Mouse (Mus musculus) fat pad, adult 2 months (tissue): ENCODE measurements around the gene Rreb1.

Experiments
- DNase-seq: peaks from one replicate; pipeline ENCODE4 v3.0.0-alpha.2; 2011; ENCODE audit warnings: low read depth, low spot score; ENCODE audit errors: extremely low read depth

Gene Rreb1

DNA sequence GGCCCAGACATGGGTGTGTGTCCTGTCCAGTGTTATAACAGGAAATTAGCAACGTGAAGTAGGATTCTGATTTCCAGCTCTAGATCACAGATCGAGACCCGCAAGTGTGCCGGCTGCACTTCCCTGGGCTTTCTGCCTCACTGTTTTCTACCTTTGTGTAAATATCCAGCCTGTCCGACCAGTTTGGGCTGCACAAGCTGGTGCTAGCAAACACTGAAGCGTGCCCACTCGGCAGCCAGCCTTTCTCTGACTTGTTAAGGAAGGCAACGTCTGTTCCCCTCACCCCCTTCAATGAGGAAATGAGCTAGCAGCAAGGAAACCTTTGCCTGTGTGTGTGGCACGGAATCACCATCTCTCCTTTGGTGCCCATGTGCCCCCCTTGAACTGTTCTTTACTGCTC lies 129.9 kb downstream of the Rreb1 start:
- DNase-seq, result peak; percentile 78

DNA sequence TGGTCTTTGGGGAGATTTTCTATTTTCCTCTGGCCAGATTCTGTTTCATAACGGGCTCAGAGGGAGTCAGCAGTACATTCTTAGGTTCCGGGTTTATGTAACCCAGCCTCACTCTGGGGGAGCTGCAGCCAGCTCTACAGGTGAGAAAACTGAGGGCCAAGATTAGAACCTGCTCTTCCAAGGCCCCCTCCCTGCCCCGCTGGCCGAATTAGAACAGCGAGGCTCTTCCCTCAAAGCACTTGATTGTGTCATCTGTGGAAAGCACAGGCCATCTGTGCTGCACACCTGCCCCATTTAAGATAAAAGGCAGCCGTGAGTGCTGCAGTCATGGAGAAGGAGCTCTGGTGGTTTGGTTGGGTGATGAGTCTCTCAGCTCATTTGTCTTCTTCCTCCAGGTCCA lies 130.3 kb downstream of the Rreb1 start:
- no peak for DNase-seq

DNA sequence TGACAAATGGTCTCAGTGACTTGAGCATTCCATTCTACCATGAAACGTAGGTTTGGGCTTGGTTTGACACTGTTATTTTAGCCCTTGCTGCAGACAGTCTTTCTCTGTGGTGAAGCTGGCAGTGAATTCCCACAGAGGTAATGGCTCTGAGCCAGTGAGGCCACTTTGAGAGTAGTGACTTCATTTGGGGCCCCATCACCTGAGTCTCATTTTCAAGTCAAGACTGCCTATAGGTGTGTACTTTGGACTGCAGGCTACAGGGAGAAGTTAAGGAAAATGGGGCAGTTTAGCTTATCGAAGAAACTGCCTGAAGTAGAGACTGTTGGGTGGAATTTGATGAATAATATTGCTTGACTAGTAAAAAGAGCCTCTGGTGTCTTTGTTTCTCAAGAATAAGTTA lies 131.0 kb downstream of the Rreb1 start:
- DNase-seq, result no peak

DNA sequence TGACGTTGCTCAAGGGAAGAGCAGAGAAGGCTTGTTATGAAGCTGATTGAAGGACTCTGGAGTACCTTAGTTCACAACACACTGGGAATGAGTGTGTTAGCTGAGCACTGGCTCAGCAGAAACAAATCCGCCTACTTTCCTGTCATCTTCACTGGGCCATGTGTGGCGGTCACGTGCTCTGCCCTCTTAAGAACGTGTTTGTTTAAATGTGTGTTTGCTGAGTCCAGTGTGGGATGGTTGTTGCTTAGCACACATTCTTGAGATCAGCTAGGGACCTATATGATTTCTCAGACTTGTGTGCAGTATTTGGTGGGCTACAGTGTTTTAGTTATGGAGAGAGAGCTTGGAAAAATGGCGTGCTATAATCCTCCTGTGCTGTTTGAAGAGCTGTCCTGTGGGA lies 133.8 kb downstream of the Rreb1 start:
- no peak for DNase-seq

DNA sequence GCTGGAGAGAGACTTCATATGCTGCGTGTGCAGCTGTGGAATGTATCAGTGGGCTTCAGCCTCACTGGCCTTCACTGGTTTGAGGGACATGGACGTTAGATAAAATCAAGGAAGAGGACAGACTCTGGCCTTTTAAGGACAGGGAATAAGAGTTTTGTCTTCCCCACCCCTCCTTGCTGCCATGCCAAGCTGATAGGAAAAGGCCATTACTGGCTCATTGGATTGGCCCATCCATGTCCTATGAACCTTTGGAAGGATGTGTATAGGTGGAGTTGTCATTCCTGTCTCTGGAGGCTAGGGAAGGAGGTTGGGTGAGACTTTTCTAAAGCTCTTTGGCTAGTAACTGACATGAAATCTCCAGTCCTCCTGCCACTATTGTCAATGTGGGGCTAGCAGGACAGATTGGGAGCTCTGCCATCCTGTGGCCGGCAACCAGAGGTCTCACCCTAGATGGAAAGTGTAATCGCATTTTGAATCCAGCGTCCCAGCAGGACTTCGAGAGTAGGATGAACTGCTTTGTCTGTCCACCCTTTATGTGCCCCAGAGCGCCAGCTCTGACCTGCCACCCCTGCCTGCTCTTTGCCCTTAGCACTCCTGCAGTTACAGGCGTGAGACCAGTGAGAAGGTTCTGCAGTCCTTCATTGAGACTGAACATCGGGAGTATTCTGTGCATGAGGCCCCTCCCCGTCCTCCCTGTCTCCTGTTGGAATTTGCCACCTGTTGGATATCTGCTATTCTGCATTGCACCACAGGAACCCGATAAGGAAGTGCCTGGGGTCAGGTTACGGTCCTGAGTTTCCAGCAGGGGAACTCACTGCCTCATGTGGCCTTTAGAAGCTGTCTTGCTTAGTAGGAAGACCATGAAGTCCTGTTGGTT lies 134.6 kb downstream of the Rreb1 start:
- DNase-seq, result no peak

DNA sequence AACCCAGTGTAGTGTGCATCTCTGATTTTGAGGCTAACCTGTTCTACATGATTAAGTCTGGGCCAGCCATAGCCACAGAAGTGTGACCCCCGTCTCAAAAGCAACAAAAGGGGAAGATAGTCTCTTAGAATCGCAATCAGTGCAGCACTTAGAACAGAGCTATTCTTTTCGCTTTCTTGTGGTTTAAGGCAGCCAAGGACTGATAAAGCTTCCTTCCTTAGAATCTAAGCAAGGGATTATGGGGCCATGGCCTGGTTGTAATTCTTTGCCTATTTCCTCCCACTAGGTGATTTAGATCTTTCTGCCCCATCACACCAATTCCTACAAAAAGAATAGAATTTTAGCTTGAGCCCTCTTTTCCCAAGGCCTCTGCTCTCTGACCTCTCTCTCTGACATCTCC lies 135.8 kb downstream of the Rreb1 start:
- no peak for DNase-seq

DNA sequence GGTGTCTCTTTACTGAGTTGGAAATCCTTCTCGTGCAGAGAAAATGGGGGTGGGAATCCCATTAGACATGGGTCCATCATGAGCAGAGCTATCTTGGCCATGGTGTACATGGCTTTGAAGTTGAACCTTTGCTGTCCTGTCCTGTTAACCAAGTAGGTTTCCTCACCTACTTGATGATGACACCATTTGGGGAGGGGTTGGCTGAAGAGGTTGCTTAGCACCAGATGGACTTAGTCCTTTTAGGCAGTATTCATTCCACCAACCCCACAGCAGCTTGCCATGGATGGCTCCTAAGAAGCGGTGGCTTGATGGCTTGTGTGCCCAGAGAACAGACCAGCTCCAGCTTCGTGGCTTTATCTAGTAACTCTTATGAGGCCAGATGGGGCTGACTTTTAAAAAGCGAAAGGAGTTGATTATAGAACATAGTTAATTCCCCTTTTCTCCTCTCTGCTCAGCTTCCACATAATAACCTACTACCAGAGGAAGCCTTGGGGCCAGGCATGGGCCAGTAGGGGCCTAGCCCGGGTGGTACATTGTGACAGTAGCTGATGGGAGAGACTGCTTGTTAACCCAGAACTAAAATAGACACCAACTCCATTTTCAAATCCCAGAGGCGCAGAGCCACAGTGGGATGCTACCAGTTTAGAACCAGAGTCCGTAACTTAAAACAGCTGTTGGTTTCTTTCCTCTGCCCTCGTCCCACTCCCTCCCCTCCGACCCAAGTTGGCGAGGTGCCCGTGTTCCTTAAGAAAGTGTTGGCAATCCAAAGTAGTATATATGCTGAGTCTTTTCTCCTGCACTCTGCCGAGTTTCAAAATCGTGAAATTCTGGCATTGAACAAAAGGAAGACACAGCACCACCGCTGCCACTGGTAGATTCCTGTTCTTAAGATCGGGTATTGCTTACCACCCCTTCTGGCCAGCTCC lies 140.4 kb downstream of the Rreb1 start:
- DNase-seq, result no peak

DNA sequence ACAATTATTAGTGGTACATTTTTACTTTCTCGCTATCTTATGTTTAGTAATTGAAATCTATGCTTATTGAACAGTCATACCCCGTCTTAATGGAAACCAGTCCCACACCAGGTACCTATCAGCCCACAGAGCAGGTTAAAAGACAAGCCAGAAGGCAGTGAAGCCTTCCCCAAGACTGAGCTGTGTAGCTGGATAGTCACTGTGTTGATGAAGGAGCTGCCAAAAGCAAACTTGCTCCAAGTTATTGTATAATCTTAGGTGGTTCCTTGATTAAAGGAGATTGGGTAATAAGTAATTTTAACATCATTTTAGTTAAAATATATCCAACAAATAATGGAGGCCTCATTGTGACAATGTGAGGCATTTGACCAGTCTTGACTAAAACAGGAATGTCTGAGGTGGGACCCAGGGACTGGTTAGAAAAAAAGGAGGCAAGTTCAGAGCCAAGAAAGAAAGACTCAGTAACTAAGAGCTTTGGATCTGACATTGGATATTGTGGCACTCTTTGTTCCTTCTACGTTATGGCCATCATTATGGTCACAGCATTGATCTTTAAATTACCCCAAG lies 141.6 kb downstream of the Rreb1 start:
- no peak for DNase-seq

DNA sequence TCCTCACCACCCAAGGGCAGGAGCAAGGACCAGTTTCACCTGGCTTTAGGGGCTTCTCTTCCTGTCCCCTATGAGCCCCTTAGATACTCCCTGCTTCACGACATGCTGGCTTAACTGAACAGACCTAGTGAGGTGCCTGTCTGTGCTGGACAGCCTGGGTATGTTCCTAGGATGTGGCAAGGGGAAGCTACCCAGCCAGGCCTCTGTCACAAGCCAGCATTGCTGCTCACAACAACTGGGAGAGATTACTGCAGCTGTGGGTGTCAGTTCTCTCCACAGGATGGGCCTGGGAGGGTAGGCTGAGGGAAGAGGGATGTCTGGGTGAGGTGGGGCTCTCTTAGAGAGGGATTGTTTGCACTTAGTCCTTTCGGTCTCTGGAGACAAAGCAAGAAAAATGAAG lies 142.5 kb downstream of the Rreb1 start:
- no peak for DNase-seq

DNA sequence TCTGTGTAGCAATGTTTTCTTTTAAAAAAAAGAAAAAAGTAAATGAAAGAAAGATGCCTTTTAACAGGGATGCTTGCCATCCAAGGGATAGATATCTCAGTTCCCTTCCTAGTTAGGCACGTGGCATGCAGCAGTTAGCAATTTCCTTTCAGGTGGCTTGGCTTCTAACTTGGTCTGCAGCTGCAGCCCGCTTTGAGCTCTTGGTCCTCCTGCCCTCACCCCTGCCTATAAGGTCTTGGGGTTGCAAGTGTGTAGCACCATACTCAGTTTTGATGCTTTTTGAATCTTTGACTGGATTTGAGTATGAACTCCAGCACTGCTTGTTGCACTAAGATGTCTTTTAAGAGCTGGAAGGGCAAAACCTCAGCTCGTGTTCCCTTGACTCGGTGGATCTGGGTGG lies 144.9 kb downstream of the Rreb1 start:
- DNase-seq, result no peak

DNA sequence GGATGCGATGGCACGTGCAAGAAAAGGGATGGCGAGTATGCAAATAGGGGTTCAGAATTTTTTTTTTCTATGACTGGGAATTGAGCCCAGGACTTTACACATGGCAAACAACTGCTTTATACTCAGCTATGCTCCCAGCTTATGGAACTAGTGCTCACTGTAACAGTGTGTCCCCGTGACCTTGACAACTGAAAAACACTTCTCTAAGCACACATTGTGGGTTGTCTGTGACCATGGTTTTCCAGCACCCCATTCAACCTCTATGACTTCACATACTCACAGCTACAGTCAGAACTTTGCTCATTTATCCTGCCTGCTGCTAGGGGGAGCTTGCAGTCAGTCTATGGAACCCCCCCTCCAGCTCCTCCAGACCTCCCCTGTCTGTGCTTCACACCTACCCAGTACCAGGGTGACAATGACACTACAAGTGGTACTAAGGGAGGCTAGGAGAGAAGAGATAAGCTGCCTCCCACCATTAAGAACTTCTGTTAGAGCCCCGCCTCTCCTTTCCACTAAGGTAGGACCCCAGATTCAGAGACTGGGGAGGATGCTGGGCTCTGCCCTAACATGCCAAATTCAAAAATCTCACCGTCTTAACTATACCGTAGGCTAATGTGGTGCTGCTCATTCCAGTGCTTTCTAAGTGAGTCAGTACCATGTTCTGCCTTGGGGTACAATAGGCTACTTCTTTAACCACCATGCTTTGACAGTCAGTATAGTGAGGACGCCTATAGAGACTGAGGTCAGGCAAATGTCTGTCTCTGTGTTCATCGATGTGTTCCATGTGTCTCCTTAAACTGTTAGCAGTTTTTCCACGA lies 145.7 kb downstream of the Rreb1 start:
- DNase-seq, result no peak

DNA sequence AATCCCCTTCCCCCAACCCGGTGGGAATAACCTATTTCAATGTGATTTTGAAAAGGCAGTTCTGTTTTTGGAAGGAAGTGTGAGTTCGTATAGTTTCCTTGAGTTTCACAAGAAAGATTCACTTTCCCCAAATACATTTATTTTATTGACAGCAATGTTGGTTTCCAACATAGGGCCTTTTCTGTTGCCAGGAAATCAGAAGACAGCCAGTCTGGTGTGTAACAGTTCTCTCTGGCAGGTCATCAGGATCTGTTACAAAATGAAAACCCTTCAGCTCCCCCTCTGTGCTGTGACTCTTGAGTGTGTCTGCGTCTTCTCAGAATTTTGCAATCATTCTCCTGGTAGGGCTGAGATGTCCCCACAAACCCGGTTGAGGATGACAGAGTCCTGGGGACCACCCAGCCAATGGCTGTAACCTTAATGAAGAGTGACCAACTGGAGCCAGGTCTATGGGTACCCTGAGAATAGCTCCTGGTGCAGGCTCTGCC lies 146.3 kb downstream of the Rreb1 start:
- no peak for DNase-seq

DNA sequence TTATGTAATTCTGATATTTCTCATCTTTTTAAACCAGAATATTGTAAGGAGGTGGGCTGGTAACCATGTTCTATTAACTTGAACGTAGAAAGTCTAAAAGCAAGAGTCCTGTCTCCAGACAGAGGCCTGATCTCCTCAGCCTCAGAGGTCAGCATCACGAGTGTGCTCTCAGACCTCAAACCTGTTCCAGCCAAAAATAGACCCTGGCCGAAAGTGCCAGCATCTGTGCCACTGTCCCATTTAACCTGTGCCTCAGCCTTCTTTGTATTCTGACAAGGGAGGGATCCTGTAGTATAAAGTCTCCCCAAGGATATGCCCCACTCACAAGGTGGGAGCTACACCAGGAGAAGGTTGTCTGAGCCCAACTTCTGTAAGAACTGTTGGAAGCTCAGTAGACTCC lies 148.2 kb downstream of the Rreb1 start:
- DNase-seq, result no peak

DNA sequence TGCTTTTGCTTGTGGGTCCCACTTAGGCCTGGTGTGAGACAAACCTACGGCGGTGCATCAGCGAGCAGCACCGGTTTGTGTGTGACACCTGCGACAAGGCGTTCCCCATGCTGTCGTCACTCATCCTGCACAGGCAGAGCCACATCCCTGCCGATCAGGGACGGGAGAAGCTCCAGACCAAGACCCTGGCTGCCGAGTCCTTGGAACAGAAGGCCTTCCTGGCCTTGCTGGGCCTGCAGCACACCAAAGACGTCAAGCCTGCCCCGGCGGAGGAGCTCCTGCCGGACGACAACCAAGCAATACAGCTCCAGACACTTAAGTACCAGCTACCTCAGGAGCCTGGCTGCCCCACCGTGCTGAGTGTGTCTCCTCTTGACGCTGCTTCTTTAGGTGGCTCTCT lies 151.3 kb downstream of the Rreb1 start:
- no peak for DNase-seq

DNA sequence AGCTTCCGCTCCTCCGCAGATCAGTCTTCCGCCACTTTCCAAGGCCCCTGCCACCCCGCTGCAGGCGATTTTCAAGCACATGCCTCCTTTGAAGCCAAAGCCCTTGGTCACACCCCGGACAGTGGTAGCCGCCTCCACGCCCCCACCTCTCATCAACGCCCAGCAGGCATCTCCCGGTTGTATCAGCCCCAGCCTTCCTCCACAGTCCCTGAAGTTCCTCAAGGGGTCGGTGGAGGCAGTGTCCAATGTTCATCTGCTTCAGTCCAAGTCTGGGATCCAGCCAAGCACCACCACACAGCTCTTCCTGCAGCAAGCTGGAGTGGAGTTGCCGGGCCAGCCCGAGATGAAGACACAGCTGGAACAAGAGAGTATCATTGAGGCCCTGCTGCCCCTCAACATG lies 151.9 kb downstream of the Rreb1 start:
- no peak for DNase-seq

DNA sequence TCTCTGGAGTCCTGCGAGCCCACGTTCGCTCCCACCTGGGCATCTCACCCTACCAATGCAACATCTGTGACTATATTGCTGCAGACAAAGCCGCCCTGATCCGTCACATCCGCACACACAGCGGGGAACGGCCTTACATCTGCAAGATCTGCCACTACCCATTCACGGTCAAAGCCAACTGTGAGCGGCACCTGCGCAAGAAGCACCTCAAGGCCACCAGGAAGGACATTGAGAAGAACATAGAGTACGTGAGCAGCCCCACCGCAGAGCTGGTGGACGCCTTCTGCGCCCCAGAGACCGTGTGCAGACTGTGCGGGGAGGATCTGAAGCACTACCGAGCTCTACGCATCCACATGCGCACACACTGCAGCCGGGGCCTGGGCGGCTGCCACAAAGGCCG lies 152.4 kb downstream of the Rreb1 start:
- no peak for DNase-seq

DNA sequence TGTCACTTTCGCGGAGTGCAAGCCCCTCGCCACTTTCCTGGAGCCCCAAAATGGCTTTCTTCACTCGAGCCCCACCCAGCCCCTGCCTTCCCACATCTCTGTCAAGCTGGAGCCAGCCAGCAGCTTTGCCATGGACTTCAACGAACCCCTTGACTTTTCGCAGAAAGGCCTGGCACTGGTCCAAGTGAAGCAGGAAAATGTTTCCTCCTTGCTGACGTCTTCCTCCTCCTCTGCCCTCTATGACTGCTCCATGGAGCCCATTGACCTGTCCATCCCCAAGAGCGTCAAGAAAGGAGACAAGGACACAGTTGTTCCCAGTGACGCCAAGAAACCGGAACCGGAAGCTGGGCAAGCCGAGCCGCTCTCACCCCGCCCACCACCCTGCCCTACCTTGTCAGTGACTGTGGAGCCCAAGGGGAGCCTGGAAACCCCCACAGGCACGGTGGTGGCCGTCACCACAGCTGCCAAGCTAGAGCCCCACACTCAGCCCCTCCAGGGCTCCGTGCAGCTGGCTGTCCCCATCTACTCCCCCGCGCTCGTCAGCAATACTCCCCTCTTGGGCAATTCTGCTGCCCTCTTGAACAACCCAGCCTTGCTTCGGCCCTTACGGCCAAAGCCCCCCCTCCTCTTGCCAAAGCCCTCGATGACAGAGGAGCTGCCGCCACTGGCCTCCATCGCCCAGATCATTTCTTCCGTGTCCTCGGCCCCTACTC lies 153.2 kb downstream of the Rreb1 start:
- DNase-seq, result no peak

DNA sequence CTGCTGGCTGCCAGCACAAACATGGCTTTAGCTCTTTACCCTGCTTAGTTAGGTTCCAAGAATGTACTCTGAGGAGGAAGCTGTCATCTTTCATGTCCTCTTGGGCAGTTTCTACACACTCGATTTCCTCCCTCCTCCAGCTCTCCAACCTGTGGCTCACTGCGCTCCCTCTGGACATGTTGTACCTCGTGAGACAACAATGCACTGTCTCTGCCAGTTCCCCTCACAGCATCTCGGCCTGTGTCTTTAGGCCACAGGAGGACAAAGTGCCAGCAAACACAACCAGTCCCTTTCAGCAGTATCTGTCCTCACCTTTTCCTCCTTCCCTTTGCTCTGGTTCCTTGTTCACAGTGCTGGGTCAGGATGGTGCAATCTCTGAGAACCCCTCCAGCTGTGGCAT lies 155.9 kb downstream of the Rreb1 start:
- DNase-seq, result peak; percentile 76

DNA sequence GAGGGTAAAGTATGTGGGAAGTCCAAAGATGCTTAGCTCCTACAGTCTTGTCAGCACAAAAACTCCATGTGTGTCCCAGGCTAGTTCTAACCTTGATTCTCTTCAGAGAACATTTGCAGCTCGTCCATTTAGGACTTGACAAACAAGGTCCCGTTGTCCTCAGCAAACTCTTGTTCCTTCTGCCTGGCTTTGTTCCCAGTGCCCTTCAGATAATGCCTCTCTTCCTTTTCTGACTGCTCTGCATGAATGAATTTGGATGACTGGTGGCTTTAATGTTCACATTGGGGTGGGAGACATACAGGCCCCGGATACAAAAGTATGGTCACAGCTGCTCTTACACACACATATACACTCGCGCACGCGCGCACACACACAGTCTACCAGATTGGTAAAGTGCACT lies 156.7 kb downstream of the Rreb1 start:
- DNase-seq, result no peak

DNA sequence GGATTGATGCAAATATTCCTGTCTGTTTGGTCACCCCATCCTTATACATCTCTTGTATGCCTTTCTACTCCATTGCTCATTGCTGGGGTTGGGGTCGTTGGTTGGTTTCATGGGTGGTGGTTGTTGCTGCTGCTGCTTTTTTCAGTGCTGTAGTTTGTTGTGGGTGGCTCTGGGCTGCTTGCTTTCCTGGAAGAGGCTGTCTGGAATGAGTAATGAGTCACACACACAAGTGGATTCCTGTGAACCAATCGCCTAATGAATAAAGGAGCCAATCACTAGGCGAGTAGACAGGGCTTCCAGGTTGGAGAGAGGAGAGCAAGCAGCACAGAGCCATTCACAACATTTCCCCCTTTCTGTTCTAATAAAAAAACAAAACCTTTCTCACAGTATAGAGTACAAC lies 158.2 kb downstream of the Rreb1 start:
- DNase-seq, result no peak
